Mouse (Mus musculus) spleen, postnatal 36 days (tissue): ENCODE data around the gene Rpl27.
"Not testable (repeated sequence)": the region's sequence is repeated elsewhere in the genome, so short reads cannot be mapped to it uniquely, and the experiment has no call there.

Experiments
- DNase-seq, 2 experiments: peaks; one replicate each; pipeline ENCODE4 v3.0.0; 2022; ENCODE audit warnings: low spot score in 2 of 2, mixed read lengths in 1 of 2

Gene Rpl27

DNA sequence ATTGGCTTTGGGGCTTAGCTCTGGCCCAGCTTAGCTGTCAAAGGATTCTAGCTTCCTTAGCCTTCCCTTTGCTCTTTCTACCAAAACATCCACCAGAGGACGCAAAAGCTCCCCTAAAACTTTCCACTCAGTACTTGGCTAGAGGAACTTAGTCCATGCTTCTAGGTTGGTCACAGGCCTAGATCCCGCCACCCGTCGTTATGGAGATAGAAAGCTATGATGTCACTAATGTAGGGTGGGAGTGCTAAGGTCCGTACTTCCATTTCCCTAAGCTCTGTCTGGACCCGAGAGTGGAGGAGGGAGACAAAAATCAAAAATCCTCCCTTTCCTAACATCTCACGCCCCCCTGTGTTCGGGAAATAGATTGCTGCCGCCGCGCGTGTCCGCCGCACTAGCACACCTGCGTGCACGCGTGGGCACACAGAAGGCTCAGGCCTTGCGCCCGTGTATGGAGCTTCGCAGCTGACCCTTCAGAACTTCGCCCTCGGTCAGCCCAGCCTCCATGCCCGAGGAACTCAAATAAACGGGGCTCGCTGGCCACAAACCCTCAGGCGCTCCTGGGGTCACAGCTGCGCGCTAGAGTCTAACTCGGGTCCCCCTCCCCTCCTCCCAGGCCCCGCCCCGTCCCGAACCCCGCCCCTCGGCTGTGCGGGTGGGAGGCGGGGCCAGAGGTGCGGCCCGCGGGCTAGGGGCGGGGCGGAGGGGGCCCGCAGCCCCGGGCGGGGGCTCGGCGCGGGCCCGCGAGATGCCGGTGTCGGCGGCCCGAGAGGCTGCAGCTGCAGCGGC is 25.6 kb downstream of the Rpl27 start:
- peak; percentile 43 to 55 for DNase-seq

DNA sequence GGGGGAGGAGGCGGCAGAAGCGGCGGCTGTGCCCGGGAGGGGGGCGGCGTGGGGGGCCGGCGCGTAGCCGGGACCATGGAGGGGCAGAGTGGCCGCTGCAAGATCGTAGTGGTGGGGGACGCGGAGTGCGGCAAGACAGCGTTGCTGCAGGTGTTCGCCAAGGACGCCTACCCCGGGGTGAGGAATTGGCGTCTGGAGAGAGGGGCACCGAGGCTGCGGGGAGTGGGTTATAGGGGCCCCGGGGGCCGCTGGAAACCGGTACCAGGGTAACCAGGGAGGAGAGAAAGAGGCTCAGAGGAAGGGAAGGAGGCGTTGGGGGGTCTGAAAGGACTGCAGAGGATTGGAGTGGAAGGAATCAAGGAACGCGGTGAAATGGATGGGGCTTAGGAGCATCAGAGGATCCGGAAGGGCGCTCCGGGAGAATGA is 26.2 kb downstream of the Rpl27 start:
- DNase-seq: no peak

DNA sequence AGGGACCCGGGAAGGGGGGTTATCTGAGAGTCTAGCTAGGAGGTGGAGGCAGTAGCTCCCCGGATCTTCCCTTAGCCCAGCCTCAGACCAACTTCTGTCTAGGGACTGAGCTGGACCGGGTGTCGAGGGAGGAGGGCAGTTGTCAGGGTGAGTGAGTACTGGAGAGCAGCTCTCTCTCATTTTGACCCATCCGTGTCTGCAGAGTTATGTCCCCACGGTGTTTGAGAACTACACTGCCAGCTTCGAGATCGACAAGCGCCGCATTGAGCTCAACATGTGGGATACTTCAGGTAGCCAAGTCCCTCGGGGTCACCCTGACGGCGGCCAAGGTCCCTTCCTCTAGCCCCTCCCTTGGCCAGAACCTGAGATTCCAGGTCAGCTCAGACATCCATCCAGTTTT is 26.6 kb downstream of the Rpl27 start:
- no peak for DNase-seq

DNA sequence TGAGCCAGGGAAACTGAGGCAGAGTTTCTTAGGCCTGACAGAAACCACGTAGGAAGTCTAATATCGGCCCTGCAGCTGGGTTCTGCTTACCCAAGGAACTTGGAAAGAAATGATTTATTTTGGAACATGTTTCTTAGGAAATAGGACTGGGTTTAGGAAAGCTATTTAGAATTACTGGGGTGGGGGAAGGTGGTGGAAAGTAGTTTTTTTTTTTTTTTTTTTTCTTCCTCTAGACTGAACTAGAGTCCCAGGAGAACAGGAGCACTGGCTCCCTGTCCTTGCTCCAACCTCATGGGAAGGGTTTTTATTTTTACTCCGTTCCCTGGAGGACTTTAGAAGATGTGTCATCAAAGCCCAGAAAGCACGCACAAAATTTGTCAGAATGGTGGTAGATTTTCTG is 27.1 kb downstream of the Rpl27 start:
- DNase-seq: no peak

DNA sequence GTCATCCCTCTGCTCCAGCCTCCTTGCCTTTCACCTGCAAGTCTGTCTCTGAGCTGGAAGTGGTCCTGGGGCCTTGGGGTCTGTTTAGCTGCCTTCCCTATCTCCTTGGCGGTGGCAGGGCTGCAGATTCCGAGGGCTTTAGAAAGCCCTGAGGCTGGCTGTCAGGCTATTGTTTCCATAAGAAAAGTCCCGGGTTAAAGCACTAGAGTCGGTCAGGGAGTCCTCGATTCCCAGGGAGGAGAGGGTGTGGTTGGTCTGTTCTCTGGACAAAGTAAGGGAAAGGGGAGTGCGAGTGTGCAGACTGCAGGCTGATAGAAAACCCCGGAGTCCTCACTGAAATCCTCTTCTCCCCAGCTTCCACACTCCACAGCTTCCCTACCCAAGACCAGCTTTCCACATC is 28.1 kb downstream of the Rpl27 start:
- no peak for DNase-seq

DNA sequence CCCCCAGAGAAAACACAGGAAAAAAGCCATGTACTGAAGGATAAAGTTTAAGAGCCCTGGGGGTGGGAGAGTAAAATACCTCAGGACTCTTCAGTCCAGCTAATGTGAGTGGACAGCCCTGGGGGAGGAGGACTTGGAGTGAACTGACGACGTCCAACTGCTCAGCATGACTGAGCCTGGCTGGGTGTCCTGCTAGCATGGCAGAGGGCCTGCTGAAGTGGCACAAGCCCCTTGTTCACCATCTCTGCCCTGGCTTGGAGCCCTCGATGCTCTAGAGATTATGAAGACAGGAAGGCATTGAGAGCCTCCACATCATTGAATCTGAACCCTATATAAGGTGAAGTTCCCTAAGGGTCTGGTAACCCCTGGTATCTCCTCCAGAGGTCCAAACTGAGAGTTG is 29.8 kb downstream of the Rpl27 start:
- no peak for DNase-seq

DNA sequence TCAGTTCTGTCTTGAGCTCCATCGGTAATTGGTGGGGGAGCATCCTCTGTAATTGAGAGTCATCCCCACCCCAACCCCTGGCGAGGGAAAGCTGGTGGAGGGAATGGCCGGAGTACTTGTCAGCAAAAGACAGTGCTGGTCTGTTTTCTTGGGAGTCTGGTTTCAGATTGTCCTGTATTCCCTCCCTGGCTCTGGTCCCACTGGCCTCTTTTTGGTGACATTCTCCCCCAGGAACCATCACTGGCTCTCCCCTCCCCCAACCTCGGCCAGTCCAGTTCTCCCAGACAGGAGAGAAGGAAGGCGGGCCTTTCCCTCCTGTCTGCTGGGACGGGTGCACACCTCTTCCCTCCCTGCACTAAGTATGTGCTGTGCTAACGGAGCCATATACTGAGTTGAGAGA is 30.2 kb downstream of the Rpl27 start:
- no peak for DNase-seq

DNA sequence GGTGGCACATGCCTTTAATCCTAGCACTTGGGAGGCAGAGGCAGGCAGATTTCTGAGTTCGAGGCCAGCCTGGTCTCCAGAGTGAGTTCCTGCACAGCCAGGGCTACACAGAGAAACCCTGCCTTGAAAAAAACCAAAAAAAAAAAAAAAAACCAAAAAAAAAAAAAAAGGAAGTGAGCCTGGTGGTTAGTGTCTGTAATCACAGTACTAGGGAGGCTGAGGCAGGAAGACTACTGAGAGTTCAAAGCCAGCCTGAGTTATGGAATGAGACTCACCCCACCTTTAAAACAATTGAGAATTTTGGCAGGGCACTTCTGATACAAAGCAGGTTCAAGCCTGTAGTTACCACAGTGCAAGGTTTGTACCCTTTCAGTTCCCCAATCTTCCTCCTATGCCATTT is 31.6 kb downstream of the Rpl27 start:
- DNase-seq: not testable (repeated sequence)

DNA sequence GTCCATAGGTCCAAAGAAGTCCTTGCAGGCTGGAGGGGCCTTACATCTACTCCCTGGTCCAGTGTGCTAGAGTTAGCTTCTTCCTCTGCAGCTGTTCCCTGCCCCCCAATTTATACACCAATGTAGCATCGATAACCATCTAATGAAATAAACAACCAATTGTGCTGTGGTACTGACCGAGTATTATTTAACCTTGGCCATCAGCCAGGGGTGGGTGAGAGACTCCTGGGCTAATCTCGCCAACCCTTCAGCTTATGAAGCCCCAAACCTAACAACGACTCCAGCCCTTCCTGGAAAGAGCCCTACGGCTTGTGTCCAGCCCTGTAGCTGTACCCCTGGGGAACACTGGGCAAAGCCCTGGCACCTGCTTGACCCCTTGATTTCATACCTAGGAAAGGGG is 32.2 kb downstream of the Rpl27 start:
- DNase-seq: no peak

DNA sequence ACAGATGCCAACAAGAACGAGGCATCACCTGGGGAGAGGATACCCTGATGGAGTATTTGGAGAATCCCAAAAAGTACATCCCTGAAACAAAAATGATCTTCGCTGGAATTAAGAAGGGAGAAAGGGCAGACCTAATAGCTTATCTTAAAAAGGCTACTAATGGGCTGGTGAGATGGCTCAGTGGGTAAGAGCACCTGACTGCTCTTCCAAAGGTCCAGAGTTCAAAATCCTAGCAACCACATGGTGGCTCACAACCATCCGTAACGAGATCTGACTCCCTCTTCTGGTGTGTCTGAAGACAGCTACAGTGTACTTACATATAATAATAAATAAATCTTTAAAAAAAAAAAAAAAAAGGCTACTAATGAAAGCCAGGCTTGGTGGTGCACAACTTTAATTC is 34.3 kb downstream of the Rpl27 start:
- DNase-seq: not testable (repeated sequence)

DNA sequence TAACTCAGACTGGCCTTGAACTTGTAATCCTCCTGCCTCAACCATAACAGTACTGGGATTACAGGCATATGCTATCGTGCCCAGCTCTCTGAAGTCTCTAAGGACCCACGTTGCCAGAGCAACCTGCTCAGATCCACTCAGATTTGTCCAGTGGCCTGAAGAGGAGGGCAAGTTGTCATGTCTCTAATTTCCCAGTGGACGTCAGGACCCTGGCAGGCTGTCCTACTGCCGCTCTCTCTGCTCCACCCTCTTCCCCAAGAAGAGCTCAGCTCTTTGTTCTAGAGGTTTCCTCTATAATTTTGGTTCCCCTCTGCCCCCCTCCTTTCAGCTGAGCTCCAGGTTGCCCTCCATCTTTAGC is 35.1 kb downstream of the Rpl27 start:
- no peak for DNase-seq

DNA sequence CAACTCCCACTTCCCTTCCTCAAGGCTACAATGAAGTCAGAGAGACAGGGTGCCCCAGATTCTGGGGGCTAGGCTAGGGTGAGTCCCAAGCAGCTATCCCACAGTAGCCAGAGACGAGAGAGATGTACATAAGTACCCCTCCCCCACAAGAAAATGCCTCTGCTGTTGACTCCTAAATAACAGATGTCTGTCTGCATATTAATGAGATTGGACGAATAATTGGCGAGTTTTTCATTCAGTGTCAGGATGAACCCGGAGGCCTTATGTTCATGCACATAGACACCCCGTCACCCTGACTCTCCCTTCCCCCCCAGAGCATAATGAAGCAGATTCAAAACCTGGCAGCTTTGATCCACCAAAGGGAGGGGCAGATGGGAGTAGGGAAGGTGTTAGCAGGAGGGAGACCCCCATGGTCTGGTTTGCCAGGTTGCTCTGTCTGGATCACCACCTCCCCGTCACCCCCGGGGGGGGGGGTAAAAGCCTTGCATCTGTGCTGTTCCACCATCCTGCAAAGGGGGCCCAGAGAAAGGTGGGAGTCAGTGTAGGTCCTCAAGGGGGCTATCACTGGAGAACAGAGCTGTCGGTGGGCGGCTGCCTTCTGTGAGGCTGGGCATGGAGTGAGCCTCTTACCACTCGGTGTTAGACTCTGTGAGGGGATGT is 35.6 kb downstream of the Rpl27 start:
- no peak for DNase-seq

DNA sequence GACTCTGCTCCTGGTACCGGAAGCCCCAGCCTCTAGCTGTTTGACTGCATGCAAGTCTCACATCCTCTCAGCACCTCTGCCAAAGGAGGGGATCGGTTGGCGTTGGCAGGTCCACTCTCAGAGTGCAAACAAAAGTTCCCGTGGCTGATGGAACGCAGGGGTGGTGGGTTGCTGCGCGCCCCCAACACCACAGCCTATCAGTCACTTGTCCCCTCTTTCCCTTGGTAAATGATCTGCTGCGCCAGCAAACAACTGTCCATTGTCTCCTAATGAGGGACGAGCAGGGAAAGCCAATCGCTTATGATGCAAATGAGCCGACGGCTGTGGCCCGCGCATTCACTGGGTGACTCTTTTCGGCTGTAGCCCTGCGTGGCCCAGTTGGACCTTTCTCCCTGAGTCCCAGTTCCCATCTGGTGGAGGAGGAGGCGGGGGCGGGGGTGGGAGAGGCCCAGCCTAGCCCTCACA is 37.1 kb downstream of the Rpl27 start:
- DNase-seq: no peak

DNA sequence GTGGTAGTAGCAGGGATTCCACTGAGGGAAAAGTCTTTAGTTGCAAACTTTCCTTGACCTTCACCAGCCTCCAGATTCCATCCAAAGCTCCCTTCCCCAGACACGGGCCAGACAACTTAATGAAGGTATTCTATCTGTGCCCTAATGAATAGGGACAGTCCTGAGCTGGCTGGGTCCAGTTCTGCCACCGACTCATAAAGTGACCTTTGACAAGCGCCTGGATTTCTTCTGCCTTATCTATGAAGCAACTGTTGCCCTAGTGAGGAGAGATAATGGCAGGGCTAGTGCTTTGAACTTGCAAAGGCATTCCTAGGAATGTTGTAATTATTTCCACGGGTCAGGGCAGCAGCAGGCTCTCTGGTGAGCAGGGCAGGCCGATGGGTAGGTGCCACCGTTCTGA is 38.8 kb downstream of the Rpl27 start:
- no peak for DNase-seq

DNA sequence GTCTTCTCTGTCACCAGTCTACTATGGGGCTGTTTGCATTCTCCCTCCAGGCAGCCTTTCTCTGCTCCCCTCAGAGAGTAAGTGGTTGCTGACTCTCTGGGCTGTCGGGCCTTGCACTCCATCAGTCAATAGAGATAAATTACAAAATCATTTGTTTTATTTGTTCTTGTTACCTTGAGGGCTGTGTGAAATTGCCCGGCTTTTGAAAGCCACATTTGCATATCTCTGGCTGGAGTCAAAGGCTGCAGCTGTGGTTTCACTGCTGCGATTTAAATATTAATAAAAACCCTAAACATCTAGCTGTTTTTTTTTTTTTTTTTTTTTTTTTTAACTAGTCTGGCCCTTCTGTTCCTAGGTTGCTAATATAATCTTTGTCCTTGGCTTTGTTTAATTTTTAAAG is 41.7 kb downstream of the Rpl27 start:
- no peak for DNase-seq

DNA sequence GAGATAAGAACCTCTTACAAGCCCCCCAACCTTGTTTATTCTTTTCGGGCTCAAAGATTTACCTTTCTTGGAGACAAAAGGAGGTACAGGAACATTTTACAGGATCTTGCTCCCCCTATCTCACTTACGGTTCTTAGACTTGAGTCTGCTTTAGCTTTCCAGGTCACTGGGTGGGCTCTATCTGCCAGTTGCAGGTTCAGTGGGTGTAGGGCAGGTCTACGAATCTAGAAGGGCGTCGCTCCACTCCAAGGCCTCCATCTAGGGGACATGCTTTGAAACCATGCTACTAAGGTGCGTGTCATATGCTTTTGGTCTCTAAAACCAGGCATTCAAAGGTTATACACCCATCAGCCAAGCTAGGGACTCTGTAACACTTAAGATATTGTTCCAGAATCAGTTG is 42.1 kb downstream of the Rpl27 start:
- DNase-seq: peak in 1 of 2 experiments; percentile 46

DNA sequence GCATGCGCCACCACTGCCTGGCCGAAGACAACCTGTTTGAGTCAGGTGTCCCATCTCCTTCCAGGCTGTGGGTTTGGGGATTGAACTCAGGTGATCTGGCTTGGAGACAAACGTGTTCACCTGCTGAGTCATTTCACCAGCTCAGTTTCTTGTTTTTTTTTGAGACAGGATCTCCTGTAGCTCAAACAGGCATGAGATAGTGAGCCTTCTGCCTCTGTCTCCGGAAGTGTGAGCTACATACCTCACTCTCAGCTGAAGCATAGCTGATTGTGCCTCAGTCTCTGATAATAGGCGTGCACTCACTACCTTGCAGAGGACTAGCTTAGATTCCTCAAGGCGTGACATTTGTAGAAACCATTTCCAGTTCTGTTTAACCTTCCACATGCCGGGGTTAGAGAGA is 42.7 kb downstream of the Rpl27 start:
- no peak for DNase-seq

DNA sequence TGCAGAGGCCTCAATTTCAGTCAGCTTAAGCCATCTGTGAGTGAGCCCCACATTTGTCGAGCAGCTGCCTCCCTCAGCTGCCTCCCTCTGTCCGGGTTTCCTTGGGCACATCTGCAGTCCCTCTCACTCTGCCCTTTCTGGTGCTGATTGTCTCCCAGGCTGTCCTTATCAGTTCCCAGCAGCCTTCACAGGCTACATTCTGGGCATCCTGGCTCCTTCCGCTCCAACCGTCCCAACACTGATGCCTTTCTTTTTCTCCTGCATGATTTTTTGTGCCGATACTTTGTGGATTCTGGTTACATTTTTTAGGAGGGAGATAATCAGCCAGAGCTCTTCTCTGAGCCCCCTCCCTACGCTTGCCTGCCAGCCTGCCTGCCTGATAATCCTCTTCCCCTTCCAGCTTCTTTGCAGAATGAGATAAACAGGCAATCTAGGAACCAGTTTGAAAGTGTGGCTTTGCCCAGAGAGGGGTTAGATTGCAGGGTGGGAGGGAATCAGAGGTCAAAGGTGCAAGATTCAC is 43.5 kb downstream of the Rpl27 start:
- peak; percentile 11 to 36 for DNase-seq

DNA sequence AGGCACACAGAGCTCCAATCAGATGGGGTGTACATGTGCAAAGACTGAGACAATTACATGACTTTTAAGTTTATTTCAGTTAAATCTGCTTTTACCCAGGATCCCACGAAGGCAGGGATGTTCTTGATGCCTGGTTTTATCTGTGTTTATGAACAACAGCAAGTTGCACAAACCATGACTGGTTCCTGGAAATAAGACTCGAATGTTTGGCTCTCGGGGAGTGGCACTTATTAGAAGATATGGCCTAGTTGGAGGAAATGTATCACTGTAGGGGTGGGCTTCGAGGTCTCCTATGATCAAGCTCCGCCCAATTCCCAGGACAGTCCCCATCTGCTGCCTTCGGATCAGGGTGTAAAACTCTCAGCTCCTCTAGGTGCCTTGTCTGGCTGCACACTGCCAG is 44.0 kb downstream of the Rpl27 start:
- no peak for DNase-seq
